Mouse (Mus musculus) liver, adult 2 months (tissue): ENCODE measurements around the gene Znrd1as. TPM values are rescaled to one million over a fixed set of nuclear protein-coding genes. Genes with fewer than 3 reads are reported as not detected.
"Not testable (repeated sequence)": the region's sequence is repeated elsewhere in the genome, so short reads cannot be mapped to it uniquely, and the experiment has no call there.

ENCODE experiments used
- DNase-seq: peaks from one replicate; pipeline ENCODE4 v3.0.0-alpha.2; 2011; ENCODE audit warnings: low read depth, low spot score; ENCODE audit errors: extremely low read depth
- H3K27ac ChIP-seq: fragments of 200-500 bp; replicated peaks from 2 replicates; pipeline ENCODE4 v1.5.1; 2012; ENCODE audit warnings: low read depth, mild to moderate bottlenecking, control low read depth, inconsistent platforms, low read length; ENCODE audit not compliant: insufficient read depth
- H3K27me3 ChIP-seq: fragments of 200-500 bp; 2 replicates; pipeline ENCODE4 v1.6.1; 2012; ENCODE audit warnings: mild to moderate bottlenecking, moderate library complexity, low read length, inconsistent platforms; ENCODE audit not compliant: control insufficient read depth, insufficient read depth
- H3K36me3 ChIP-seq: fragments of 200-500 bp; 2 replicates; pipeline ENCODE4 v1.6.1; 2012; ENCODE audit warnings: low read length, inconsistent platforms; ENCODE audit not compliant: control insufficient read depth, insufficient read depth
- H3K4me1 ChIP-seq: fragments of 200-500 bp; 2 replicates; pipeline ENCODE4 v1.6.1; 2011; ENCODE audit warnings: low read length; ENCODE audit not compliant: control insufficient read depth, insufficient read depth
- H3K4me3 ChIP-seq: fragments of 200-500 bp; 2 replicates; pipeline ENCODE4 v1.5.1; 2011; ENCODE audit warnings: low read depth, mild to moderate bottlenecking, control low read depth, low read length, moderate library complexity; ENCODE audit not compliant: insufficient read depth
- H3K79me2 ChIP-seq: fragments of 200-500 bp; 2 replicates; pipeline ENCODE4 v1.6.1; 2012; ENCODE audit warnings: inconsistent platforms, mild to moderate bottlenecking, low read length, moderate library complexity; ENCODE audit not compliant: control insufficient read depth, insufficient read depth
- H3K9ac ChIP-seq: fragments of 200-500 bp; 2 replicates; pipeline ENCODE4 v1.6.1; 2012; ENCODE audit warnings: low read depth, mild to moderate bottlenecking, control low read depth, inconsistent platforms, low read length
- CTCF ChIP-seq: fragments of 200-500 bp; IDR thresholded peaks from 2 replicates; pipeline ENCODE4 v1.5.1; 2011; ENCODE audit warnings: low read depth, low read length, control low read depth
- POLR2A ChIP-seq: fragments of 200-500 bp; IDR thresholded peaks from 2 replicates; pipeline ENCODE4 v1.6.1; 2011; ENCODE audit warnings: low read length, control low read depth; ENCODE audit not compliant: insufficient read depth; ENCODE audit errors: extremely low read depth
- WGBS: fragments of 180-500 bp; shearing (Covaris S2); methylation state at CpG from one replicate; pipeline ENCODE4 v1.1.7; 2018; 5-methylcytosine and 5-hydroxymethylcytosine counted together
- polyA plus RNA-seq: library from polyadenylated mRNA; depleted of rRNA; stranded (reverse); fragments of >200 nt; gene quantifications from 2 replicates; pipeline ENCODE4 v1.2.3, GENCODE M21; 2012
- total RNA-seq: library from RNA; depleted of rRNA; stranded (reverse); fragments of >200 nt; gene quantifications from 2 replicates; pipeline ENCODE4 v1.2.3, GENCODE M21; 2014

Gene Znrd1as
- total and polyA plus RNA-seq, 2 experiments, result 2.5 to 11.9 TPM

- no peaks in the 10 kb centered on the region for H3K4me1 ChIP-seq
- TF ChIP-seq CTCF (no peak), POLR2A (no peak)
- no peak overlapping the region for H3K9ac ChIP-seq
- WGBS, result 7% methylated on average over 24 of the region's 24 CpGs
- no peak overlapping the region for H3K4me3 ChIP-seq
- DNase-seq, result no peak
- no peaks in the 10 kb centered on the region for H3K79me2 ChIP-seq
- no peaks in the 10 kb centered on the region for H3K36me3 ChIP-seq
- H3K27ac ChIP-seq, result no peak overlapping the region
- H3K27me3 ChIP-seq, result peaks cover 7% of the 10 kb centered on the region; the same call in 1 of the 2 replicates
Measured at GRCm38 (mm10) chr17:36988475-36988874, 30.1 kb downstream of the Znrd1as start.

GRCm38 (mm10) chr17:36989437-36989836 lies 31.0 kb downstream of the Znrd1as start, which contains the start of gene H2-M5:
H2-M5 (minus strand) TSS chr17:36989537.
- peaks cover 7% of the 10 kb centered on the region; the same call in 1 of the 2 replicates for H3K27me3 ChIP-seq
- no peak within 1 kb of the TSS for H3K4me3 ChIP-seq
- H3K27ac ChIP-seq, result no peak within 1 kb of the TSS
- WGBS, result 29% methylated on average over 5 of the region's 5 CpGs
- H3K9ac ChIP-seq, result no peak within 1 kb of the TSS
- no peak for TF ChIP-seq CTCF
- TF ChIP-seq POLR2A, result no peak
- no peak for DNase-seq
- H3K36me3 ChIP-seq, result no peaks in the 10 kb centered on the region
- H3K4me1 ChIP-seq, result no peaks in the 10 kb centered on the region
- no peaks in the 10 kb centered on the region for H3K79me2 ChIP-seq

- not testable (repeated sequence) for H3K36me3 ChIP-seq, H3K27ac ChIP-seq, H3K27me3 ChIP-seq, DNase-seq, H3K4me3 ChIP-seq, H3K79me2 ChIP-seq, H3K4me1 ChIP-seq, H3K9ac ChIP-seq
- WGBS, result 95% methylated on average over 6 of the region's 6 CpGs
Measured at GRCm38 (mm10) chr17:36990630-36991029, 32.2 kb downstream of the Znrd1as start.

DNA sequence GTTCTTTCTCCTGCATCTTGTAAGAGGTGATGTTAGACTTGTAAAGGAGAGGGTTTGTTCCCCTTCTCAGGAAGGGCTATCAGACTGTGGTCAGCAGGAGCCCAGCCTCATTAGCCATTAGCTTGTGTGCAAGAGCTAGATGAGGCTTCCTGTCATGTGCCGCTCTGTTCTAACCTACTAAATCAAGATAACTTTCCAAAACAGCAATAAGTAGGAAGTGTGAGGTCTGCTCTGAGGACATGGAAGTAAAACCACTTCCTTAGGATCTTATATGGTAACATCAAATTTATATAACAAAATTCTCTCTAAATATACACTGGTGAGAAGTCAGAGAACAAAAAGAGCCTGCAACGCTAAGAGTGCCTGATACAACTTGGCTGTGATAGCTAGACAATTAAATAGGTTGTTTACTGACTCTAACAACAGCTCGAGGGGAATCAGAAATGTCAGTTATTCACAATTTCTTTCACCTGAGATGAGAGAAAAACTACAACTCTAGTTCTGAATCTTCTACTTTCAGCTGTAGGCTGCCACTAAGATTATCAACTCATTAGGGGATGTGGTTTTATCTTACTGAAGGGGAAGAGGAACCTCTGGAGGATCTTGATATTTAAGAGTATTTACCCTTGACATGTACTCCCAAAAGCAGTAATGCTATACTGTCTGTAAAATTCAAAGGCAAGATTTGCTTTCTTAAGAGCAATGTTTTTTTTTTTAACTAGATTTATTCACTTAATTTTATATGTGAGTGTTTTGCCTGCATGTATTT lies 34.1 kb downstream of the Znrd1as start:
- peaks cover 7% of the 10 kb centered on the region; the same call in 1 of the 2 replicates for H3K27me3 ChIP-seq
- no peak overlapping the region for H3K9ac ChIP-seq
- H3K36me3 ChIP-seq, result no peaks in the 10 kb centered on the region
- TF ChIP-seq CTCF (no peak), POLR2A (no peak)
- no peak overlapping the region for H3K4me3 ChIP-seq
- 58% methylated on average over 3 of the region's 3 CpGs for WGBS
- no peak overlapping the region for H3K27ac ChIP-seq
- DNase-seq, result no peak
- H3K4me1 ChIP-seq, result peaks cover 3% of the 10 kb centered on the region
- H3K79me2 ChIP-seq, result no peaks in the 10 kb centered on the region

GRCm38 (mm10) chr17:36993770-36994325 lies 35.5 kb downstream of the Znrd1as start:
- Histone ChIP-seq H3K4me3 (no peak overlapping the region), H3K9ac (no peak overlapping the region), H3K27me3 (peaks cover 1% of the 10 kb centered on the region; the same call in 1 of the 2 replicates), H3K79me2 (no peaks in the 10 kb centered on the region), H3K27ac (no peak overlapping the region), H3K4me1 (peaks cover 3% of the 10 kb centered on the region), H3K36me3 (no peaks in the 10 kb centered on the region)
- no peak for DNase-seq
- WGBS, result 93% methylated on average over 4 of the region's 4 CpGs
- TF ChIP-seq POLR2A, result no peak
- TF ChIP-seq CTCF, result no peak

DNA sequence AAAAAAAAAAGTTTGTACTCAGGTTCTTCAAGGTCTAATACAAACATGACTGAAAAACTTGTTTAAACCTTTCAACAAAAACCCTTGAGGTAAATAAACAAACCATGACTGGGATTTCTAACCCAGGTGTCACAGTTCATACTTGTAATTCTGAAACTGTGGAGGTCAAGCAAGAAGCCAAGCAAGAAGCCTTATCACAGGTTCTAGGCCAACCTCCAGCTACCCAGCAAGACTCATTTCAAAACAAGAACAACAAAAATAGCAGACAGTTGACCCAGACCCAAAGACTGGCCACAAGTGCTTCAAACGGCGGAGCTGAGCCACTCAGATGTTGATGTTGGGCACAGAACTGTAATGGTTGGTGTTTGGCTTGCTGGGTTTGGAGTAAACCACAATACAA lies 36.1 kb downstream of the Znrd1as start:
- WGBS, result 95% methylated on average over 2 of the region's 2 CpGs
- Histone ChIP-seq H3K27me3 (no peaks in the 10 kb centered on the region), H3K4me1 (peaks cover 3% of the 10 kb centered on the region), H3K27ac (no peak overlapping the region), H3K9ac (no peak overlapping the region), H3K4me3 (no peak overlapping the region), H3K36me3 (no peaks in the 10 kb centered on the region), H3K79me2 (no peaks in the 10 kb centered on the region)
- no peak for DNase-seq
- no peak for TF ChIP-seq CTCF
- TF ChIP-seq POLR2A, result no peak
